Mouse (Mus musculus): Measurements from ENCODE around the gene Fads3.

The Fads3 gene

GRCm38 (mm10) chr19:10021981-10022380 is 19.4 kb upstream of the Fads3 start:
- no peak for DNase-seq (ENCODE audit: low spot score)

GRCm38 (mm10) chr19:10022414-10023303 is 18.7 kb upstream of the Fads3 start:
- no peak for DNase-seq (ENCODE audit: low spot score)

GRCm38 (mm10) chr19:10023304-10023758 is 18.0 kb upstream of the Fads3 start:
- no peak for DNase-seq (ENCODE audit: low spot score)

- no peak for DNase-seq (ENCODE audit: low spot score)
Measured at GRCm38 (mm10) chr19:10025169-10025875, 16.0 kb upstream of the Fads3 start.

GRCm38 (mm10) chr19:10029746-10030145 is 11.6 kb upstream of the Fads3 start:
- DNase-seq (ENCODE audit: low spot score) = no peak

- DNase-seq (ENCODE audit: low spot score) = peak; percentile 71
Measured at GRCm38 (mm10) chr19:10033211-10033973, 8.0 kb upstream of the Fads3 start.

GRCm38 (mm10) chr19:10034356-10034755 is 7.0 kb upstream of the Fads3 start:
- no peak for DNase-seq (ENCODE audit: low spot score)

- DNase-seq (ENCODE audit: low spot score) = peak; percentile 87
Measured at GRCm38 (mm10) chr19:10034785-10035447, 6.5 kb upstream of the Fads3 start.

GRCm38 (mm10) chr19:10037534-10037933 is 3.8 kb upstream of the Fads3 start:
- no peak for DNase-seq (ENCODE audit: low spot score)

GRCm38 (mm10) chr19:10038364-10038763 is 3.0 kb upstream of the Fads3 start:
- no peak for DNase-seq (ENCODE audit: low spot score)

GRCm38 (mm10) chr19:10038910-10039309 is 2.5 kb upstream of the Fads3 start:
- peak; percentile 78 for DNase-seq (ENCODE audit: low spot score)

- peak; percentile 59 for DNase-seq (ENCODE audit: low spot score)
Measured at GRCm38 (mm10) chr19:10039615-10040014, 1.8 kb upstream of the Fads3 start.

- no peak for DNase-seq (ENCODE audit: low spot score)
Measured at GRCm38 (mm10) chr19:10040866-10041387, 442 bp upstream of the Fads3 start.

- DNase-seq (ENCODE audit: low spot score) = no peak
Measured at GRCm38 (mm10) chr19:10042232-10042631, 863 bp downstream of the Fads3 start.

GRCm38 (mm10) chr19:10042816-10043215 is 1.4 kb downstream of the Fads3 start:
- no peak for DNase-seq (ENCODE audit: low spot score)

- DNase-seq (ENCODE audit: low spot score) = peak; percentile 78
Measured at GRCm38 (mm10) chr19:10043643-10044042, 2.3 kb downstream of the Fads3 start.

GRCm38 (mm10) chr19:10045707-10046106 is 4.3 kb downstream of the Fads3 start:
- DNase-seq (ENCODE audit: low spot score) = no peak

GRCm38 (mm10) chr19:10046346-10046745 is 5.0 kb downstream of the Fads3 start:
- DNase-seq (ENCODE audit: low spot score) = no peak

- DNase-seq (ENCODE audit: low spot score) = no peak
Measured at GRCm38 (mm10) chr19:10046983-10047382, 5.6 kb downstream of the Fads3 start.

- DNase-seq (ENCODE audit: low spot score) = no peak
Measured at GRCm38 (mm10) chr19:10049533-10049932, 8.2 kb downstream of the Fads3 start.

GRCm38 (mm10) chr19:10050438-10050837 is 9.1 kb downstream of the Fads3 start:
- DNase-seq (ENCODE audit: low spot score) = no peak

GRCm38 (mm10) chr19:10052698-10053097 is 11.3 kb downstream of the Fads3 start:
- DNase-seq (ENCODE audit: low spot score) = no peak
